Mouse (Mus musculus): Measurements from ENCODE around the gene Slc34a1.

GRCm38 (mm10) chr13:55430566-55430965, 32.6 kb downstream of the Slc34a1 start:
- TF ChIP-seq CTCF (IDR thresholded peaks at IDR 0.05; ENCODE audit: insufficient read depth, low read depth, low read length): no peak
- TF ChIP-seq POLR2A (IDR thresholded peaks at IDR 0.05; ENCODE audit: insufficient read depth, low read depth, low read length): no peak

Measured in olfactory bulb, adult 2 months (tissue).